Mouse (Mus musculus): ENCODE measurements around the gene Ubap2. TPM values are rescaled to one million over a fixed set of nuclear protein-coding genes. Genes with fewer than 3 reads are reported as not detected.

Ubap2 gene
- total RNA-seq, 1 experiment from 2014 or later = 39.6 TPM

DNA sequence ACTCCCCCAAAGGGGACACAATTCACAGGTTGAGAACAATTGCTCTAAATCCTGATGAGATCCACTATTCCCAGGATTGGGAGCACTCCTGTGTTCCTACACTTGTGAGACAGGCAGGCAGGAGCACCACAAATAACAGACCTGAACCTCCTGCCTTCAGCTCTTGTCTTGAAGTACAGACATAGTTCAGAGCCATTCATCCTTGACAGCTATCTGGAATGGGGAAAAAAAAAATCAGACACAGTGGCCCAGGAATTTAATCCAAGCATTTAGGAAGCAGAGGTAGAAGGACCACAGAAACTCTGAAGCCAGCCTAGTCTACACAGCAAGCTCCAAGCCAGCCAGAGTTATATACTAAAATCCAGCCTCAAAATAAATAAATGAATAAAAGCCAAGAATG, 6.8 kb downstream of the Ubap2 start:
- ATAC-seq (replicated peaks; ENCODE audit: low read depth, poor library complexity, severe bottlenecking) = no peak

DNA sequence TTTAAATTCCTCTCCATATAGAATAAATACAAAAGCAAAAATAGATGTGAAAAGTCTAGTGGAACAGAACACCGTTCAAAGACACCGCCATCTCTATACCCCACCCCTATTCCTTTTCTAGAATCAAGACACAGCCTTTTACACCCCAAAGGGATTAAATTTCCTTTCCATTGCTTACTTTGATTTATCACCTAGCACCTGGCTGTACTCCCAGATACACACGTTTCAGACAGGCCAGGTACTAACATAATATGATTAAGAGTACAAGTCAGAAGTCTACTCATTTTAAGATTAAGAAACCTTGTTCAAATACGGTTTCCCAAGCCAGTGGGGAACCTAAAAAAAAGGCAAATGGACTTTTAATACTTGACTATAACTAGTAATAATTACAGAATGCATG, 8.6 kb downstream of the Ubap2 start:
- ATAC-seq (replicated peaks; ENCODE audit: low read depth, poor library complexity, severe bottlenecking) = no peak

- no peak for ATAC-seq (replicated peaks; ENCODE audit: low read depth, poor library complexity, severe bottlenecking)
Measured at GRCm38 (mm10) chr4:41260691-41261090, 14.3 kb downstream of the Ubap2 start.

DNA sequence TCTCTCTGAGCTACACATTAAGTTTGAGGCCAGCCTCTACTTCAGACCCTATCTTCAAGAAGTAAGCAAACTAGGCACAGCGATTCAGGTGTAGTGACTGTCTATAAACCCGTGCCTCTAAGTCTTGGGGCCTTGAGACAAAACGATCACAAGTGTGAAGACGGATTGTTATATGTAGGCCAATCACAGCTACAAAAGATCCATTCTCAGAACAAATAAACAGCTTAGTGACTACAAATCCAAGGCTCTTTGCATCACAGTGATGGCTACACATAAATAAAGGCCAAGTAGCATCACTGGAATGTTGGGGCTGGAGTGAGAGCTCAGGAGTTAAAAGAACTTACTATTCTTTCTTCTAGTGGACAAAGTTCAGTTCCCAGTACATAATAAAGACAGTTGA, 15.9 kb downstream of the Ubap2 start:
- no peak for ATAC-seq (replicated peaks; ENCODE audit: low read depth, poor library complexity, severe bottlenecking)

DNA sequence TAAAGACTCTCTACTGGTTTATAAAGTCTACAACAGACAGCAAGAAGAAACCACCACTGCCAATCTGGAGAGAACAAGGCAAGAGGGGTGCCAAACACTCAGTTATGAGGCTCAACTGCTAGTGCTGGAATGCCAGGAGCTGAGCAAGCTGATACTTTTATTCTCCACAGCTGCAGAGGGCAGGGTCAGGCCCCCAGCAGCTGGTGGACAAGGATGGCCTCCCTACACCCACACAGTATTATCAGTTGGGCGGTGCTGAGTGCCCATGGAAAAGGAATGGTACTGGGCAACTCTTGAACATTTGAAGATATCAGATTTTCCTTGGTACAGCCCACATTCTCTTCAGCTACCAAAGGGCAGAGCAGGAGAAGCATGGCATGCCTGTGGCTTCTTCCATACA, 17.2 kb downstream of the Ubap2 start:
- ATAC-seq (replicated peaks; ENCODE audit: low read depth, poor library complexity, severe bottlenecking) = no peak

- no peak for ATAC-seq (replicated peaks; ENCODE audit: low read depth, poor library complexity, severe bottlenecking)
Measured at GRCm38 (mm10) chr4:41255564-41256210, 19.3 kb downstream of the Ubap2 start.

- ATAC-seq (replicated peaks; ENCODE audit: low read depth, poor library complexity, severe bottlenecking) = no peak
Measured at GRCm38 (mm10) chr4:41253756-41254155, 21.2 kb downstream of the Ubap2 start.

- no peak for ATAC-seq (replicated peaks; ENCODE audit: low read depth, poor library complexity, severe bottlenecking)
Measured at GRCm38 (mm10) chr4:41245408-41245807, 29.5 kb downstream of the Ubap2 start.

DNA sequence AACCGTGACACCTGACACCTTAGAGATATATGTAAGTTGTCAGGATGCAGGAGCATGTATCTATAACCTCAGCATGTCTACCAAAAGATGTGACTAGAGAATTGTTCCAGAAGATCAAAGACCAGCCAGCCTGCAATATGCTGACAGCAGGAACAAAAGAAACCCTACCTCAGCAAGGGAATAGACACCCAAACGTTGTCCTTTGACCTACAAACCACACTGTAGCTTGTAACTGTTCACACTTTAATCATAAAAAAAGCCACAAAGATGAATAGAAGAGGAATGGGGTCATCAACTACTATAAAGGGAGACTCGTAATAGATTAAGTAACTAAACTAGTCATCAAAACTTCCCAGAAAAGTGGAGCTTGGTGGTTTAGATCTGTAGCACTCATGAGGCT, 34.0 kb downstream of the Ubap2 start:
- no peak for ATAC-seq (replicated peaks; ENCODE audit: low read depth, poor library complexity, severe bottlenecking)

DNA sequence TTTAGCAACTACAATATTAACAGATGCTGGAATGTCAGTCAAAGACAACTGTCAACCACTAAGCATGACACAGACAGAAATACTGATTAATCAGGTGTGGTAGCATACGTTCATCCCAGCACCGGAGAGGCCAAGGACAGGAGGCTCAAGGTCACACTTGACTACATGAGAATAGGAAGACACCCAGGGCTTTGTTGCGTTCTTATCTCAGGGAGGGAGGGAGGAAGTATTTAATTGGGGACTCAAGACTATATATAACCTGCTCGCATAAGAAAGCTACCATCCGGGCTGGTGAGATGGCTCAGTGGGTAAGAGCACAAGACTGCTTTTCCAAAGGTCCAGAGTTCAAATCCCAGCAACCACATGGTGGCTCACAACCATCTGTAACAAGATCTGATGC, 39.3 kb downstream of the Ubap2 start:
- no peak for ATAC-seq (replicated peaks; ENCODE audit: low read depth, poor library complexity, severe bottlenecking)

GRCm38 (mm10) chr4:41226351-41226750, 48.6 kb downstream of the Ubap2 start:
- ATAC-seq (replicated peaks; ENCODE audit: low read depth, poor library complexity, severe bottlenecking) = 0 out of 2 replicates have a peak, but pooled peaks have one; percentile 50

- ATAC-seq (replicated peaks; ENCODE audit: low read depth, poor library complexity, severe bottlenecking) = peak; percentile 52; the same call in 1 of the 2 replicates
Measured at GRCm38 (mm10) chr4:41225412-41225811, 49.5 kb downstream of the Ubap2 start.

DNA sequence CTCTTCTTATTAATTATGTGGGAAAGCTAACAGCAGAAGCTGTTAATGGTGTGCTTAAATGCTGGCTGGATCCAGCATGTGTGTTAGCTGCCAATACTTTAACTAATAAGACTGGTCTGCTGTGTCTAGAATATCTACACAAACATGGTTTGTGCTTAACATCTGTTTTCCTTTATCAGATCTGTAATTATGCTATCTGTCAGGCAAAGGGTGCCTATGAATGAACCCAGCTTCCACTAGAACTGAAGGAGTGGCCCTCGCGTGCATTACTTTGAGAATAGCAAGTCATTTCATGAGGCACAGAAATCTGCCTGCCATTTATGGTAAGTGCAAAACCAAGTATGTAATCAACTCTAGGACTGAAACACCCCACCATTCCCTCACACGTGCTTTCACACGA, 66.9 kb downstream of the Ubap2 start:
- no peak for ATAC-seq (replicated peaks; ENCODE audit: low read depth, poor library complexity, severe bottlenecking)

GRCm38 (mm10) chr4:41205751-41206150, 69.2 kb downstream of the Ubap2 start:
- no peak for ATAC-seq (replicated peaks; ENCODE audit: low read depth, poor library complexity, severe bottlenecking)

DNA sequence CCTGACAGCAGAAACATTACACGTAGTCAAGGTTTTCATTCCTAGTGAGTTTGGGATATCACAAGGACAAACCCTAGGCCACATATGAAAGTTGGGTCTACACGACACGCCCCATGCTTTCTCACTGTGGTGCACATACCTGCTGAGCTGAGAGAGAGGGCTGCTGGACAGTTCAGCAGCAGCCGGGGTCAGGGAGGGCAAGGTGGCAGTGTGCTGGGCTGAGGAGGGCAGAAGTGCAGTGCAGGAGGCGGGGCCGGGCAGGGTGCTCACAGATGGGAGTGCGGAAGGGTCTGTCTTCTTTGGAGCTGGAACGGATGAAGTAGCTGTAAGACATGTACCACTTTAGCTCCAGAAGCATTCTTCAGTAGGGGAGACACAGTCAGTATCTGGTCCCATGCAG, 72.8 kb downstream of the Ubap2 start:
- no peak for ATAC-seq (replicated peaks; ENCODE audit: low read depth, poor library complexity, severe bottlenecking)

DNA sequence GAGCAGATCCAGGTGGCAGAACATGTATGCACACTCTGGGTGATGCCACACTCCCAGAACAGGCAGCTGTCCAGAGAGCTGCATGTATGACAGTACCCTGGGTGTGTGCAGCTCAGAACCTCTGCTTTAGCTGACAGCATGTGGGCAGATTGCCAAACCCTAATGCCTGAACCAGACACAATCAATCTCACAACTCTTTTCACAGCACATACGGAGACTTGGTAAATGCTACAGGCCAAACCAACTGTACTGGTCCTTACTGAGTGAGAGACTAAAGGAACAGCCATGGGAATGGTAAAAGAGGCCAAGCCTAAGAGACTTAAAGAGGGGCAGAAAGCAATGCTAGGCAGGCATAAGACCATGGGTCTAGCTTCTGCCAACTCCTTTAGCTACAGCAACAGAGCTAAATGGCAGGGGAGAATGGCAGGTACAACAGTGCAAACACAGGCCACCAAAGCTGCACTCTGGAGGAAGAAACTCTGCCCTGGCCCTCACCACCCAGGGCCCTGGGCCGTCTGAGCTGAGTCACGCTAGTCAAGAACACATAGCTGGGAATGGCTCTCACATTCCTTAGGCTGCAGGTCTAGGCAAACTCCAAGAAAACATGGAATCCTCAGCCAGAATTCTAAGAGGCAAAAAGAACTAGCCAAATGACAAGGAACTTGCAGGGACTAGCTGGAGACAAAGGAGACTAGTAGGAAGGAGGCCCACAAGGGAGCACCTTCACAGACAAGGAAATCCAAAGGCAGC, 77.9 kb downstream of the Ubap2 start:
- no peak for ATAC-seq (replicated peaks; ENCODE audit: low read depth, poor library complexity, severe bottlenecking)

DNA sequence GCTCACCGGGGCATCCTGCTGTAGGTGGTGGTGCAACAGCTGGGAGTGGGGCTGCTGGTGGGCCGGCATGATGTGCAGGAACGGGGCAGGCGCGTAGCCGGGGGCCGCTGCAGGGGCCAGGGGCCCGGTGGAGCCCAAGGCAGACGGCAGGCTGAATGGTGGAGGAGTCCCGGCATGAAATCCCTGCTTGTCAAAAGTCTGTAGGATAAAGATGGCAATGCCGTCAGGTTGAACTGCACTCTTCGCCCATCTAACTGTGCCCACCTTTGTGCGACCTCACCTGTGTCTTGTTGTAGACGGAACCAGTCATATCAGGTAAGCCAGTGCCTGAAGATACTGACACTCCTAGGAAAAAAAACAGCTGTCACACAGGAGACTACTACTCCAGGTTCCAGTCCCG, 79.6 kb downstream of the Ubap2 start:
- ATAC-seq (replicated peaks; ENCODE audit: low read depth, poor library complexity, severe bottlenecking) = no peak

- peak; percentile 82 for ATAC-seq (replicated peaks; ENCODE audit: low read depth, poor library complexity, severe bottlenecking)
Measured at GRCm38 (mm10) chr4:41192544-41193512, 82.1 kb downstream of the Ubap2 start.

GRCm38 (mm10) chr4:41189809-41190208, 85.1 kb downstream of the Ubap2 start:
- no peak for ATAC-seq (replicated peaks; ENCODE audit: low read depth, poor library complexity, severe bottlenecking)

- peak; percentile 71 for ATAC-seq (replicated peaks; ENCODE audit: low read depth, poor library complexity, severe bottlenecking)
Measured at GRCm38 (mm10) chr4:41179825-41180725, 94.9 kb downstream of the Ubap2 start.

Data from common myeloid progenitor, adult 5-6 weeks (primary cell).